Mouse (Mus musculus): Measurements from ENCODE around the gene Prrc2a. TPM values are rescaled to one million over a fixed set of nuclear protein-coding genes. Genes with fewer than 3 reads are reported as not detected.

Gene Prrc2a
- polyA plus RNA-seq, 1 experiment from 2014 or later = 166 TPM

DNA sequence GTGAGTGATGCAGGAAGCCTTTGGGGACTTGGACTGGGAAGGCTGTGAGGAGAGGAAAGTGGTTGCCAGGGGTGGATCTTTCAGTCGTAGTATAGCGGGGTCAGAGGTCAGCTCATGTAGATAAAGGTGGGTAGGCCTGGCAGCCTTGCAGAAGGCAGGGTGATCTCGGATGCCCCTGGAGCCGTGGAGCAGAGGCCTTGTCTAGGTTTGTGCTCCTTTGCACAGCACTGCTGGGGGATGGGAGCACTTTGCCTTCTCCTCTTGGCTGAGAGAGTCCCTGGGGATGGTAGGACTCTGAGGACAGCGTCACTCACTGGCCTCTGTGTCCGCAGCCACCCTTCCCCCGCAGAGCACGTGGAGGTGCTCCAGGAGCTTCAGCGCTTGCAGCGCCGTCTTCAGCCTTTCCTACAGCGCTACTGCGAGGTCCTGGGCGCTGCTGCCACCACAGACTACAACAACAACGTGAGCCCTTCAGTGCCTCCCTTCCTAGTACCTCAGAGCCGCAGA is 24.2 kb downstream of the Prrc2a start:
- peaks cover 11% of the 10 kb centered on the region for H3K4me1 ChIP-seq (ENCODE audit: insufficient read depth, low read length)

DNA sequence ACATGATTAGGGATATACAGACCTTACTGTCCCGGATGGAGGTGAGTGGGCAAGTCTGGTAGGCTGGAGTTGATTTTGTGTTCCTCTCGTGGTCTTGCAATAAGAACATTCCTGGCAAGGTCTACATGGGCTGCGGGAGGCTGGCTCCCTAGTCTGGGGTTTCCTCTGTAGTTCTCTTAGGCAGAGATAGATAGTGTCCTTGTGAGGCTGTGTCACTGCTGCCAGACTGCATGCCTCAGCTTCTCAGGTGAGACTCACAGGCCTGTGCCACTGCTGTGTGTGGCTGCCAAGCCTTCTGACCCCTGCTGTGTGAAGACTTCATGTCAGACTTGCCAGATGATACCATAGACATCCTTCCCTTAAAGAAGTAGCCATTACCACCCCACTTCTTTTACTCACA is 25.4 kb downstream of the Prrc2a start:
- Histone ChIP-seq H3K27ac (ENCODE audit: low read length) (no peak overlapping the region), H3K4me2 (replicated peaks; ENCODE audit: low read depth, low read length) (no peak overlapping the region), H3K9me3 (ENCODE audit: low read length) (no peaks in the 10 kb centered on the region; the same call in 1 of the 2 replicates), H3K4me3 (ENCODE audit: low read length) (no peak overlapping the region), H3K27me3 (ENCODE audit: insufficient read depth, low read length) (no peaks in the 10 kb centered on the region), H3K9ac (replicated peaks; ENCODE audit: low read length) (no peak overlapping the region), H3K36me3 (ENCODE audit: insufficient read depth, low read length) (peaks cover 55% of the 10 kb centered on the region), H3K4me1 (ENCODE audit: insufficient read depth, low read length) (peaks cover 11% of the 10 kb centered on the region)
- no peak for ATAC-seq (ENCODE audit: low FRiP score, low TSS enrichment)
- 94% methylated on average over 3 of the region's 3 CpGs for WGBS

More for the DNA sequence above, 24.2 kb downstream of the Prrc2a start:
- H3K36me3 ChIP-seq (ENCODE audit: insufficient read depth, low read length) = peaks cover 68% of the 10 kb centered on the region
- no peak overlapping the region for H3K4me2 ChIP-seq (replicated peaks; ENCODE audit: low read depth, low read length)
- ATAC-seq (ENCODE audit: low FRiP score, low TSS enrichment) = no peak
- WGBS = 78% methylated on average over 16 of the region's 16 CpGs
- no peak overlapping the region for H3K4me3 ChIP-seq (ENCODE audit: low read length)
- no peaks in the 10 kb centered on the region; the same call in 1 of the 2 replicates for H3K9me3 ChIP-seq (ENCODE audit: low read length)
- H3K27ac ChIP-seq (ENCODE audit: low read length) = no peak overlapping the region
- H3K27me3 ChIP-seq (ENCODE audit: insufficient read depth, low read length) = no peaks in the 10 kb centered on the region
- no peak overlapping the region for H3K9ac ChIP-seq (replicated peaks; ENCODE audit: low read length)

DNA sequence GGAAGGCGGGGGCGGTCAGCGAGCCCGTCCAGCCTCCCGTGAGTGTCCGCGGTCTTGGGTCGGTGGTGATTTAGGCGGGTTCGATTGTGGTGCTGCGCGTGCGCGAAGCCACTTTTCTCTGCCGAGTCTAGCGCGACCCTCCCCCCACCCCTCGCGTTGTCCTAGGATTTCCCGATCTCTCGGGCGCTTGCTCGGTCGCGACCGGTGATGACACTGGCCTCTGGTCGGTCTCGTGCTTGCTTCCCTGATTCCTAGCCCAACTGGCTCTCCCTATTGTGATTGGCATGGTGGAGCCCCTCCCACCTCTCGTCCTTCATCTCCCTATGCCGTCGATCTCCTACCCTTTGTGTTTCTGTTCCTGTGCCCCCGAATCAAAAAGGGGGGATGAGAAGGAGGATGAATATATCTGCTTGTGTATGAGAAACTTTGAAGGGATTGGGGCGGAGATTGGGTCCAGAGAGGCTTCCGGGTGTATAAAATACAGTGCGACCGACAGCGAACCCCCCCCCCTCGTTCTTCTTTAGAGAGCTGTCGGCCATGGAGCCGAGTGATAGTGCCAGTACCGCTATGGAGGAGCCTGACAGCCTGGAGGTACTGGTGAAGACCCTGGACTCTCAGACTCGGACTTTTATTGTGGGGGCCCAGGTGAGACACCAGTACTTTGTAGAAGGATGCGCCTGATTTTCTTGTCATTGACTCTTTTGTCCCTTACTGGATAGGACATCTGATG is 28.9 kb downstream of the Prrc2a start:
- Histone ChIP-seq H3K27ac (ENCODE audit: low read length) (peak overlapping the region; percentile 98), H3K36me3 (ENCODE audit: insufficient read depth, low read length) (peaks cover 20% of the 10 kb centered on the region), H3K27me3 (ENCODE audit: insufficient read depth, low read length) (no peaks in the 10 kb centered on the region), H3K4me2 (replicated peaks; ENCODE audit: low read depth, low read length) (peak overlapping the region; percentile 89), H3K4me3 (ENCODE audit: low read length) (peak overlapping the region; percentile 89), H3K9ac (replicated peaks; ENCODE audit: low read length) (peak overlapping the region; percentile 87), H3K4me1 (ENCODE audit: insufficient read depth, low read length) (peaks cover 11% of the 10 kb centered on the region), H3K9me3 (ENCODE audit: low read length) (no peaks in the 10 kb centered on the region)
- ATAC-seq (ENCODE audit: low FRiP score, low TSS enrichment) = peak; percentile 59; the same call in 1 of the 2 replicates
- WGBS = under 1% methylated on average over 43 of the region's 43 CpGs

DNA sequence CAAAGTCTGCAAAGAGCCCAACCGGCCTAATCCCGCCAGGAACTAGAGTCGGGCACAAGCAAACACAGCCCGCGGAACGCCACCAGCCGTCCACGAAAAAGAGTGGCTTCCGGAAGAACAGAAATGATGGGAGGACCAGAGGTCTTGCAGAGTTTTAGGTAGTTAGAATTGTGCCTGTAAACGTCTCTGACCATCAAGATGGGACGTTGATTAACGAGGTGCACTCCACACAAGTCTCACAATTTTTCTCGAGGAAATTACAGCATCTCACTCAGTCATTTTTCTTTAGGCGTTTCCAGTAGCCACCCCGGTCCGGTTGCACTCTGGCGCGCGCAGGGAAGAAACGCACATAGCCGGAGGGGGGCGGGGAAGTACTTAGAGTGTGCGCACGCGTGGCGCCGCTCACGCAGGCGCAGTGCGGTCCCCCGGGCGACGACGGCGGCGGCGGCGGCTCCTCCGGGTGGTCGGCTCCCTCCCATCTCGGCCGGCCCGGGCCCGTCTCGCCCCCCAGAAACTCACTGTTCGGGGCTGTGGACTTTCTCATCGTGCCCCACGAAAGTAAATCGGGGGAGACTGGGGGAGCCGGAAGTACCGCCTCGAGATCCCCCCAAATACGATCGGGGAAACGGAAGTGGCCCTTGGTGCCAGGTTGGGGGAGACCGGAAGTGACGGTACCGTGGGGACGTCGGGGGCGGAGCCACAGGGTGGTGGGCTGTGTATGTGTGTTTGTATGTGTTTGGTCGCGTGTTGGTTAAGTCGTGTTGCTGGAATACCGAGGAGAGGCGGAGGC is 29.7 kb downstream of the Prrc2a start, which contains the start of gene Bag6:
Gene Bag6 (plus strand): TSS at position 378 of the 790 bp plus-strand sequence.
- peaks cover 11% of the 10 kb centered on the region for H3K4me1 ChIP-seq (ENCODE audit: insufficient read depth, low read length)
- peaks cover 12% of the 10 kb centered on the region for H3K36me3 ChIP-seq (ENCODE audit: insufficient read depth, low read length)
- ATAC-seq (ENCODE audit: low FRiP score, low TSS enrichment) = peak; percentile 92
- H3K4me2 ChIP-seq (replicated peaks; ENCODE audit: low read depth, low read length) = peak within 1 kb of the TSS; percentile 89
- WGBS = under 1% methylated on average over 66 of the region's 66 CpGs
- peak within 1 kb of the TSS; percentile 98 for H3K27ac ChIP-seq (ENCODE audit: low read length)
- H3K9ac ChIP-seq (replicated peaks; ENCODE audit: low read length) = peak within 1 kb of the TSS; percentile 87
- peak within 1 kb of the TSS; percentile 89 for H3K4me3 ChIP-seq (ENCODE audit: low read length)
- H3K27me3 ChIP-seq (ENCODE audit: insufficient read depth, low read length) = no peaks in the 10 kb centered on the region
- no peaks in the 10 kb centered on the region for H3K9me3 ChIP-seq (ENCODE audit: low read length)

DNA sequence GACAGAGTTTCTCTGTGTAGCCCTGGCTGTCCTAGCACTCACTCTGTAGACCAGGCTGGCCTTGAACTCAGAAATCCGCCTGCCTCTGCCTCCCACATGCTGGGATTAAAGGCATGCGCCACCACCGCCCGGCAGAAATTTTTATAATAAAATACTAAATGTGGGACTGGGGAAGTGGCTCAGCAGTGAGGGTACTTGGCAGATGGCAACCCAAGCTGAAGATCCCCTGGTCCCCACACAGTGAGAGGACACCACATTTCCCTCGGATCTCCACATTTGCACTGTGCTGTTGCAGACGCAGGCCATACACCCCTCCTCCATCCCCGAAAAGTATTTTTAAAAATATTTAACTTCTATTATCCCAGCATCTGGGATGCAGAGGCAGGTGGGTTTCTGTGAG is 31.2 kb downstream of the Prrc2a start:
- 95% methylated on average over 7 of the region's 7 CpGs for WGBS
- ATAC-seq (ENCODE audit: low FRiP score, low TSS enrichment) = no peak
- no peaks in the 10 kb centered on the region for H3K27me3 ChIP-seq (ENCODE audit: insufficient read depth, low read length)
- no peak overlapping the region for H3K27ac ChIP-seq (ENCODE audit: low read length)
- H3K9me3 ChIP-seq (ENCODE audit: low read length) = no peaks in the 10 kb centered on the region
- H3K4me3 ChIP-seq (ENCODE audit: low read length) = no peak overlapping the region
- H3K9ac ChIP-seq (replicated peaks; ENCODE audit: low read length) = no peak overlapping the region
- H3K4me2 ChIP-seq (replicated peaks; ENCODE audit: low read depth, low read length) = no peak overlapping the region
- peaks cover 2% of the 10 kb centered on the region; the same call in 1 of the 2 replicates for H3K36me3 ChIP-seq (ENCODE audit: insufficient read depth, low read length)
- H3K4me1 ChIP-seq (ENCODE audit: insufficient read depth, low read length) = peaks cover 17% of the 10 kb centered on the region

DNA sequence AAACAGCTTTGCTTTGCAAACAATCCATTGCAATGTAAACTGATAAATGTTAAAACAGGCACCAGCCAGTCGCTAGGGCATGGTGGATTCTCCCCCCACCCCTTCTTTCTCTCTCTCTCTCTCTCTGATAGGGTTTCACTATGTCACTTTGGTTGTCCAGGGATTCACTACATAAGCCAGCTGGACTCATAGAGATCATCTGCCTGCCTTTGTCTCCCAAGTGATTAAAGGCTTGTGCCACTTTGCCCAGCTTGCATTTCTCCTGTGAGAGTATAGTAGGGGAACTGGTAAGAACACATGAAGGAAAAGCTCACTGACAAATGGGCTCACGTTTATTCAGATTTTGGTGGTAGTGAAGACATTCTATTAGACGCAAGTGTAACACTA is 32.5 kb downstream of the Prrc2a start:
- no peak overlapping the region for H3K9ac ChIP-seq (replicated peaks; ENCODE audit: low read length)
- 52% methylated on average over 3 of the region's 3 CpGs for WGBS
- no peak overlapping the region for H3K4me2 ChIP-seq (replicated peaks; ENCODE audit: low read depth, low read length)
- no peak for ATAC-seq (ENCODE audit: low FRiP score, low TSS enrichment)
- peaks cover 27% of the 10 kb centered on the region for H3K4me1 ChIP-seq (ENCODE audit: insufficient read depth, low read length)
- peak overlapping the region; percentile 76; the same call in 1 of the 2 replicates for H3K27ac ChIP-seq (ENCODE audit: low read length)
- no peaks in the 10 kb centered on the region for H3K27me3 ChIP-seq (ENCODE audit: insufficient read depth, low read length)
- H3K36me3 ChIP-seq (ENCODE audit: insufficient read depth, low read length) = no peaks in the 10 kb centered on the region
- no peak overlapping the region for H3K4me3 ChIP-seq (ENCODE audit: low read length)
- no peaks in the 10 kb centered on the region for H3K9me3 ChIP-seq (ENCODE audit: low read length)

DNA sequence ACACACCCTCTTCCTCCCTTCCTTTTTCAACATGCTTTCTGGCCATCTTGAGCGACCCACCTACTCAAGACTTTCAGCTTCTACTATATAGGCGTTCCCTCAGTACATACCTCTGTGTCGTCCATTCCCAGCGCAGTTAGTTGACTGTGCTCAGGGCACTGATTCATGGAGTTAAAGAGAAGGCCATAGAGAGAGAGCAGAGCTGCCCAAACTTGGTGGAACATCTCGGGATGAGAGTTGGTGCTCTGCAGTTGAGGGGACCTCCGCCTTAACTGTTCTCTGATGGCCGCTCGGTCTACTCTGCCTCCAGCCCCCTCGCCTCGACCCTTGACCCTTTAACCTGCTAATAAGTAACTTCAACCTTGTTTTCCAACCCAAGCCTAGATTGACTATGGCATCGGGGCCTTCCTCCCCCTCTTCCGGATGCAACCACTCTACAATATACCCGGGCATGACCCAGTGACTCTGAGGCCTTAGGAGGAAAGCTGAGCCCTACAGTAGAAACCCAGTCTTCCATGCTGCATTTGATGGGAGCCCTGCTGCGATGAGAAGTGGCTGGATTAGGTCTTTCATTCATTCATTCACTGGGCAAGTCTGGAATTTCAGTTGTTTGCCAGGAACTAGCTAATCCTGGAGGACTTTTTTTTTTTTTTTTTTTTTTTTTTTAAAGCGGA is 33.1 kb downstream of the Prrc2a start, which contains the start of gene Apom:
Gene Apom (minus strand): TSS at position 551 of the 674 bp plus-strand sequence.
- 61% methylated on average over 15 of the region's 15 CpGs for WGBS
- peaks cover 27% of the 10 kb centered on the region for H3K4me1 ChIP-seq (ENCODE audit: insufficient read depth, low read length)
- peak within 1 kb of the TSS; percentile 12; the same call in 1 of the 2 replicates for H3K4me2 ChIP-seq (replicated peaks; ENCODE audit: low read depth, low read length)
- ATAC-seq (ENCODE audit: low FRiP score, low TSS enrichment) = no peak
- H3K4me3 ChIP-seq (ENCODE audit: low read length) = no peak within 1 kb of the TSS
- H3K36me3 ChIP-seq (ENCODE audit: insufficient read depth, low read length) = no peaks in the 10 kb centered on the region
- no peaks in the 10 kb centered on the region for H3K27me3 ChIP-seq (ENCODE audit: insufficient read depth, low read length)
- H3K9ac ChIP-seq (replicated peaks; ENCODE audit: low read length) = no peak within 1 kb of the TSS
- H3K9me3 ChIP-seq (ENCODE audit: low read length) = no peaks in the 10 kb centered on the region
- H3K27ac ChIP-seq (ENCODE audit: low read length) = peak within 1 kb of the TSS; percentile 76

DNA sequence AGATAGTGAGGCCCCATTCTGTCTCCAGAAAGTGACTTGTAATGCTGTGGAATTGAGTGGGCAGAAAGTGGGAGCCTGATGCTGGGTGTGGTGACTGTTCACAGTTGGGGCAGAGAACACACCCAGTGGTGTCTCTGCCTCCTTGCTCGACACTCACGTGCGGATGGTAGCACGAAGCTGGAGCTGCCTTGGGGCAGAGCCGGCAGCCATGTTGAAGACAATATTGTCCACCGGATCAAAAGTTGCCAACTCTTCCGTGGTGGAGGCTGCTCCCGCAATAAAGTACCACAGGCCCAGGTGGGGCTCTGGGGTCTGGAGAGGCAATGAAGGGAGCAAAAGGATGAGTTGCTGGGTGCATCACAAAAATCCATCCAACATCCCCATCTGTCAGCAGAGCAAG is 33.7 kb downstream of the Prrc2a start:
- no peak for ATAC-seq (ENCODE audit: low FRiP score, low TSS enrichment)
- Histone ChIP-seq H3K9ac (replicated peaks; ENCODE audit: low read length) (no peak overlapping the region), H3K27ac (ENCODE audit: low read length) (peak overlapping the region; percentile 76), H3K36me3 (ENCODE audit: insufficient read depth, low read length) (no peaks in the 10 kb centered on the region), H3K9me3 (ENCODE audit: low read length) (no peaks in the 10 kb centered on the region), H3K27me3 (ENCODE audit: insufficient read depth, low read length) (no peaks in the 10 kb centered on the region), H3K4me2 (replicated peaks; ENCODE audit: low read depth, low read length) (peak overlapping the region; percentile 12; the same call in 1 of the 2 replicates), H3K4me3 (ENCODE audit: low read length) (no peak overlapping the region), H3K4me1 (ENCODE audit: insufficient read depth, low read length) (peaks cover 22% of the 10 kb centered on the region)
- 89% methylated on average over 8 of the region's 8 CpGs for WGBS

DNA sequence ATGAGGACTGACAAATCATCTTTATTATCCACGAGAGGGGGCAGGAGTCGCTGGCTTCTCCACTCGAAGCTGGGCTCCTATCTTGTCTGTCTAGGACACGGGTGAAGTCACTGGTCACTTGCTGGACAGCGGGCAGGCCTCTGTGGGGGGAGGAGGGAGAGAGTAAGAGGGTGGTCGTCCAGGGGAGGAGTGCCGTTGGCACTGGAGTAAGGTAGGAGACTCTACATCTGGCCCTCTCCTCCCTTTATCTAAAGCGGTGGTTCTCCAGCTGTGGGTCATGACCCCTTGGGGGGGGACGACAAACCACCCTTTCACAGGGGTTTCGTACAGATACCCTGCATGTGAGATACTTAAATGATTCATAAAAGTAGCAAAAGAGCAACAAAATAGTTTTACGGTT is 35.7 kb downstream of the Prrc2a start:
- ATAC-seq (ENCODE audit: low FRiP score, low TSS enrichment) = peak; percentile 24; the same call in 1 of the 2 replicates
- H3K9me3 ChIP-seq (ENCODE audit: low read length) = no peaks in the 10 kb centered on the region
- H3K4me3 ChIP-seq (ENCODE audit: low read length) = no peak overlapping the region
- no peaks in the 10 kb centered on the region for H3K27me3 ChIP-seq (ENCODE audit: insufficient read depth, low read length)
- peaks cover 6% of the 10 kb centered on the region; the same call in 1 of the 2 replicates for H3K36me3 ChIP-seq (ENCODE audit: insufficient read depth, low read length)
- no peak overlapping the region for H3K27ac ChIP-seq (ENCODE audit: low read length)
- no peak overlapping the region for H3K9ac ChIP-seq (replicated peaks; ENCODE audit: low read length)
- WGBS = 39% methylated on average over 11 of the region's 11 CpGs
- H3K4me1 ChIP-seq (ENCODE audit: insufficient read depth, low read length) = peaks cover 32% of the 10 kb centered on the region
- H3K4me2 ChIP-seq (replicated peaks; ENCODE audit: low read depth, low read length) = no peak overlapping the region

Data from kidney, embryonic 16.5 days (tissue).